Mouse (Mus musculus) adrenal gland (tissue): ENCODE measurements around the gene Tfrc.

Experiments
- intact Hi-C: fragments of 180-260 bp; cut with DNase I; formaldehyde crosslinking; loops from one replicate; pipeline ENCODE4 v1.15.1; 2025

The Tfrc gene

GRCm38 (mm10) chr16:32666671-32667551 lies 58.2 kb downstream of the Tfrc start:
- intact Hi-C loops, result no loop called here

GRCm38 (mm10) chr16:32667552-32667872 lies 58.8 kb downstream of the Tfrc start:
- intact Hi-C loops, result no loop called here

DNA sequence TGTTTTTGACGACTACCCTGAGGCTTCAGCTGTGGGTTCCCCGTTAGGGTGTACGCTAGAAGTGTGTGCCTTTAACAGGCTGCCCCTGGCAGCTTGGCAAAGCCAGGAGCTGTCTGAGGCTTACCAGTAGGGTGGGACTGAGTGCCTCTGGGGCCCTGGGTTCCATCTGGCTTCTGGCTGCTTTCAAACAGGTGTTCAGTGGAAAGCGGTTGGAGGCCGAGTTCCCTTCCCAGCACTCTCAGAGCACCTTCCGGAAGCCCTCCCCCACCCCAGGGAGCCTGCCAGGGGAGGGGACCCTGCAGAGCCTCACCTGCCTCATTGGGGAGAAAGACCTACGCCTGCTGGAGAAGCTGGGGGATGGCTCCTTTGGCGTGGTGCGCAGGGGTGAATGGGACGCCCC lies 59.3 kb downstream of the Tfrc start:
- intact Hi-C loops, result no loop called here

- intact Hi-C loops, result no loop called here
Observed at GRCm38 (mm10) chr16:32668472-32668871, 59.8 kb downstream of the Tfrc start.

DNA sequence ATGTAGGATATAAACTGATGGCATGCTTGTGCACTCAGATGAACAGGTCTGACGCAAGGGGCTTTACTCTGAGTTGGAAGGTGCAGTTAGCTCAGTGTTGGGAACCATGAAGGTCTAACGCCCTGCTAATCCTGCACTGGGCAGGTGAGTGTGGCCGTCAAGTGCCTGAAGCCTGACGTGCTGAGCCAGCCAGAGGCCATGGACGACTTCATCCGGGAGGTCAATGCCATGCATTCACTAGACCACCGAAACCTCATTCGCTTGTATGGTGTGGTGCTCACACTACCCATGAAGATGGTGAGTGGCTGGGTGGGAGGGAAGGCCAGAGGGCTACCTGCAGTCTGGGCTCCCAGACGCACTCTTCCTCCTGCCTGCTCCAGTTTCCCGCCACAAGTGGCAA lies 60.5 kb downstream of the Tfrc start:
- intact Hi-C loops, result no loop called here

DNA sequence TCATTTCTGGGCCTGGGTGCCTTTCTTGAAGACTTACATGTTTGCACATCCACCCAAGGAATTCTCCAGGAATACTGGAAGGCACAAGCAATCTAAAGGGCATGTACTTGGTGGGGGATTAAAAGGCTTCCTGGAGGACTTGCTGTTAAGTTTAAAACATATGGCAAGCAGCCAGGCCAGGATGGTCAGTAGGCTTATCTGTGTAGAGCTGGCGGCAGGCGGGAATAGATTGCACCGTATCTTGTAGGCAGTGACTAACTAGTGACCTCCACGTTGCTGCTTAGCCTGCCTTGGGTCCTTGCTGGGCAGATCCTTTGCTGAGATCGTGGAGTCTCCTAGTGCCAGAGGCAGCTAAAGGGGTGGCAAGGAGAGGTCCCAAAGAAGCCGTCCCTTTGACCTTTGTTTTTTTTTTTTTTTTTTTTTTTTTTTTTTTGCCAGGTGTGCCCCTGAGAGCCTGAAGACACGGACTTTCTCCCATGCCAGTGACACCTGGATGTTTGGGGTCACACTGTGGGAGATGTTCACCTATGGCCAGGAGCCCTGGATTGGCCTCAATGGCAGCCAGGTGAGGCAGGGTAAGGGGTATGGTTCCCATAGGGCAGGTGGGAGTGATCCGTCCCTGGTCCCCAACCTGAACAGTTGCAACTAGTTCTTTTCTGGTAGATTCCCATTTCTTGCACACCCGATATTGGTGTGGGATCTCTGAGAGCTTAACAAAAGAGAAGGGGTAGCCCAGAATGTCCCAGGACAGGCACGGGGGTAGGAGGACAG lies 61.8 kb downstream of the Tfrc start:
- intact Hi-C loops, result no loop called here

DNA sequence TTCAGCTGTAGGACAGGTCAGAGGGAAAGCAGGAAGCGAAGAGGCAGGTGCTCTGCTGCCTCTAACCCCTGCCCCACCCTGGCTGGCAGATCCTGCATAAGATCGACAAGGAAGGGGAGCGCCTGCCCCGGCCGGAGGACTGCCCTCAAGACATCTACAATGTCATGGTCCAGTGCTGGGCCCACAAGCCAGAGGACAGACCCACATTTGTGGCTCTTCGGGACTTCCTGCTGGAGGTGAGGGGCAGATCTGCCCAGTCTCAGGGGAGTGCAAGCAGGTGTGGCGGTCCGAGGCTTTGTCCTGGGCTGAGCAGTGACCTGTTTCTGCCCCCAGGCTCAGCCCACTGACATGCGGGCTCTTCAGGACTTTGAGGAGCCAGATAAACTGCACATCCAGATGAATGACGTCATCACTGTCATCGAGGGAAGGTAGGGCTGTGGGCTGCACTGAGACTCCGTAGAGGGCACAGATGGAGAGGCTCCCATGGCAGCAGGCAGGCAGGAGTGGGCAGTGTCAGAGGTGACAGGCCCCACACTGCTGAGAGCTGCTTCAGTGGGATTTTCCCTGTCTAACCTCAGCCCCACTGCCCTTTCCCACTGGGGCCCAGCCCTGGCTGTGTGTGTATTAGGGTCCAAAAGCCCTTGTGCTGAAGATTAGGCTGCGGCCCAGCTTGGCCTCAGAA lies 62.6 kb downstream of the Tfrc start:
- intact Hi-C loops, result no loop called here

- intact Hi-C loops, result no loop called here
Observed at GRCm38 (mm10) chr16:32672250-32672649, 63.5 kb downstream of the Tfrc start.

GRCm38 (mm10) chr16:32672861-32673560 lies 64.3 kb downstream of the Tfrc start:
- intact Hi-C loops, result no loop called here

DNA sequence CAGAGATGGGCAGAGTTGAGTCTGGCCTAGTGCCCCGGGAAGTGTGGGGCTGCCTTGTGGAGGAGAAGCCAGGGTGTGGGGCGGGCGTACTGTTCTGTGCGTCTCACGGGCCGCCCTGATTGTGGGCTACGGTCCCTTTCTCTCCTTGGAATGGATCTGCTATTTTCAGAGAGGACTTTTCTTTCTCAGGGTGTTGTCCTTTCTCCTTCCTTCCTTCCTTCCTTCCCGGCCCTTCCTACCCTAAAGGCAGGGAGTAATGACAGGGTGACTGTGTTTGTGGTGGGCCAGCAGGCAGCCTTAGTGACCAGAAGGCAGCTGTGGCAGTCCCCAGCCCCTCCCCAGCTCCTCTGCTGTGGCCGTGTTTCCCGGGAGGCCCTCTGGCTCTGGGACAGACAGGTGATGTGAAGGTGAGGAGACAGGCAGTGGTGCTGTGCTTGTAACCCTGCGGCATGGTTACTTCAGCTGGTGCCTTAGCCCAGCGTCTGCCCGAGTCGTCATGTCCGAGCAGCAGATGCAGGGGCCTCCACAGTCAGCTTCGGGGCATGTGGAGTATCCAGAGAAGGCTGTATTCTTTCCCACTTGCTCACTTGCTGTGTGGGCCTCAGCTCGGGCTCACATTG lies 65.5 kb downstream of the Tfrc start:
- intact Hi-C loops, result no loop called here

DNA sequence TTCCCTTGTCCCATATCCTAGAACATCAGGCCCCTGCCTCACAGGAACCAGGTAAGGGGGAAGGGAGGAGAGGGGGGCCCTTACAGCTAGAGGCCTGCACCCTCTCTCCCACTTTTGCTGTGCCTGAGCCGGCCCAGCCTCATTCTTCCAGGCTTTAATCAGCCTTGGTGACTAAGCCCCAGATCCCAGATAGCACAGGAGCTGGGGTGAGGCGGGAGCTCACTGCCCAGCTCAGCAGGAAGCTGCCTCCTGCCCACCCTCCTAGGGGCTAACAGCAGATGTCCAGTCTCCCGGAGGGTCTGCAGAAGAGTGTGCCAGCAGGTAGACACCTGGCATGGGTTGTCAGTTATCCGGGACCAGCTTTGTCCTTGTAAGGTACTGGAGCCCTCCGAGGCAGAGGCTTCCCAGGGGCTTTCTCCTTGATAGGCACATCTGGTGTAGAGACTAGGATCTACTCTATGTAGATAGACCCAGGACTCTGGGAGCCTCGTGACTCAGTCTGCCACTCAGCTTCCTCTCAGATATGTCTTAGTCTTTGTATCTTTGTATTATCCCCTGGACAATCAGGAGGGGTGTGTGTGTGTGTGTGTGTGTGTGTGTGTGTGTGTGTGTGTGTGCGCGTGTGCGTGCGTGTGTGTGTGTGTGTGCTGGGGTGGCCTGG lies 68.5 kb downstream of the Tfrc start:
- intact Hi-C loops, result no loop called here

- intact Hi-C loops, result no loop called here
Observed at GRCm38 (mm10) chr16:32677903-32678302, 69.2 kb downstream of the Tfrc start.

DNA sequence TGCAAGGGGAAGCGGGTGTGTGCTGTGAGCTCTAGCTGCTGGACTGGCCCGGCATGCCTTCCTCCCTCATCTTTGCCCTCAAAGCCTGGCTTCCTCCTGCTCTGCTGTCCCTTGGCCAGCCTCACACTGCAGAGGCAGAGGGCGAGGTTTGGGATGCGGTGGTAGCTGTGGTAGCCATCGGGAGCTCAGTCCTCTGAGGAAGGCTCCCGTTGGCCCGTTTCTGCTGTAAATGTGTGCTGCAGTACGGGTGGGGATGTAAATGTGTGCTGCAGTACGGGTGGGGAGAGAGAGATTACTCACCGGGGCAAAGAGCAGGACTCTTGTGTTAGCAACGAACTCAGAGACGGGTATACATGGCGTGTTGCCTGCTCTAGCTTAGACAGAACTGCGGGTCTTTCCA lies 70.1 kb downstream of the Tfrc start:
- intact Hi-C loops, result no loop called here

GRCm38 (mm10) chr16:32679976-32680375 lies 71.3 kb downstream of the Tfrc start:
- intact Hi-C loops, result loop anchor here (5.0 kb wide), 1 partner anchor 173 kb away; no protein-coding TSS in a partner anchor

DNA sequence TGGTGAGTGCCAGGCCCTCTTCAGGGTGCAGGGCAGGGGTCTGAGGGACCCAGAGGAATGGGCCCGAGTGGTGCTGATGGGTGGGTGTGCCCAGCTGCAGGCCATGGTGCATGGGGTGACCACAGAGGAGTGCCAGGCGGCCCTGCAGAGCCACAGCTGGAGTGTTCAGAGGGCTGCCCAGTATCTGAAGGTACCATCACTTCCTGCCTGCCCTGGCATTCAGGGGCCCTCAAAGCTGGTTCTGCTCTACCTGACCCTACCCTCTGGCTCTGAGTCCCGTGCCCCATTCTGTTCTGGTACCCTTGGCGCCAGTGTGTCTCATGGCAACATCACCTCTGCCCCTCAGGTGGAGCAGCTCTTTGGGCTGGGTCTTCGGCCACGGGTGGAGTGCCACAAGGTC lies 72.1 kb downstream of the Tfrc start:
- intact Hi-C loops, result loop anchor here (5.0 kb wide), 1 partner anchor 174 kb away; no protein-coding TSS in a partner anchor

- intact Hi-C loops, result loop anchor here (1.0 to 5.0 kb wide), 2 partner anchors 23 to 175 kb away; no protein-coding TSS in a partner anchor
Observed at GRCm38 (mm10) chr16:32682194-32682593, 73.5 kb downstream of the Tfrc start.
